Mouse (Mus musculus) small intestine, adult 2 months (tissue): ENCODE results near the gene Cyp4x1.

Experiments used
- CTCF ChIP-seq: fragments of 200-500 bp; IDR thresholded peaks from 2 replicates; pipeline ENCODE4 v1.5.1; 2012; ENCODE audit warnings: low read depth, mild to moderate bottlenecking, control low read depth, inconsistent platforms, low read length, moderate library complexity, mixed read lengths; ENCODE audit not compliant: insufficient replicate concordance, insufficient read length; ENCODE audit errors: extremely low read depth
- POLR2A ChIP-seq: fragments of 200-500 bp; IDR thresholded peaks from 2 replicates; pipeline ENCODE4 v1.6.1; 2012; ENCODE audit warnings: low read depth, mild to moderate bottlenecking, control low read depth, inconsistent platforms, low read length, moderate library complexity

DNA sequence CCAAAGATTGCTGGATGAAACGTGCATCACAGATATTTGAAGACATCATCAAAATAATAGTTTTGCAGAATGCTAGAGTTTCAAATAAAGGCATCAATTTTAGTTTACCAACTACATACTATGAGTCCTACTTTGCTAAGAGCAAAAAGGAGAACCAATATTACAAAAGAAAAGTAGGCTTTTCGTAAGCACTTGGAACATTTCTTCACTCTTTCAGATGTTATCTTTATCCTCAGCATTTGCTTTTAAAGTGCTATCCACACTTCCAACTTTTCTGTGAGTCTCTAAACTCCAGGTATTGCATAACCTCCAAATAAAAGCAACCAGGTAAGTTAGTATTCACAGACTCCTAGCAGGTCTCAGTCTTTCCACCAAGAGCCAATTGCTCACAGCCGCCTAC is 14.4 kb downstream of the Cyp4x1 start:
- TF ChIP-seq POLR2A (no peak), CTCF (no peak)
